Comparison of ENCODE assay signal across 8 mouse cellular contexts in the genomic region with DNA sequence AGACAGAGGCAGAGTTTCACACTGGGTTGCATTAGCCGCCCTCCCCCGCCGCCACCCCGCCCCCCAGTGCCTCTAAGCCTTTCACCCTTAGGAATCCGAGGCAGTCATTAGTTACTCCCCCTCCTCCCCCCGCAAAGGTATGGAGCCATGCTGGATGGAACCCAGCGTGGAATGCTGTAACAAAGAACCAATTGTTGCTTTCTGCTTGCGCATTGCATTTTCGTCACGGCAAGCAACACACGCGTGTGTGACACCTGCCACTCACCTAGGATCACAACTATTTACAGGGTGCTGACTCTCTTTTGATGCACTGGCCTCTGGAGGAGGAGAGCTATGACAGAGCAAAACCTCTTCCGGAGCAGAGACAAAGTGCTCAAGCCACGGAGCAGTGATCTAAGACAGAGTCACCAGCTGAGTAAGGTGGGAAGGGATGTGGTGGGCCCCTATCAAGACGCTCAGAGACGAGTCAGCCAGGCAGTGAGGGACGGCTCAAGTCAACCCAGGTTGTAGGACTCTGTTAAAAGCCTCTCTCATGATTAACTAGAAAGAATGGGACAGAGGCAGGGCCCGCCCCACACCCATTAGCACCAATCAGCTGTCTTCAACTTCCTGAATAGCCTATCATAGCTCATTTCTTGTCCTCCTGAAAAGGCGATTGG. TPM values are rescaled to one million over a fixed set of nuclear protein-coding genes. Genes with fewer than 3 reads are reported as not detected.
DNase-seq lines count a peak whose midpoint lies in the region; ATAC-seq lines count a peak whose summit lies in the region.

No protein-coding gene starts in this region.

- intact Hi-C loops in gastrocnemius, postnatal 14 days (cut with DNase I; ENCODE audit: low total_unique reads), result no loop called here
- intact Hi-C loops in left cerebral cortex, postnatal 25 days (cut with DNase I), result loop anchor here (2.0 kb wide), 1 partner anchor 158 kb away; no protein-coding TSS in a partner anchor

- DNase-seq in gastrocnemius, postnatal 14 days, result peak; percentile 51
- DNase-seq in induced T-regulatory cell, adult 2 months (ENCODE audit: low read depth), result peak; percentile 95
- peak; percentile 51 to 62 for DNase-seq in left cerebral cortex, postnatal 25 days (ENCODE audit: low spot score in 2 of 2)
- peak; percentile 81 to 84 for DNase-seq in right cerebral cortex, postnatal 10 days (ENCODE audit: low spot score in 2 of 2)
- peak; percentile 64 for DNase-seq in urinary bladder, postnatal 25 days (ENCODE audit: low spot score)

- peak; percentile 65 for ATAC-seq in activated CD4-positive, CD25-positive, alpha-beta regulatory T cell, adult 4 months
- peak; percentile 59 for ATAC-seq in common myeloid progenitor, adult 5-6 weeks (replicated peaks; ENCODE audit: low read depth, poor library complexity, severe bottlenecking)
- ATAC-seq in megakaryocyte-erythroid progenitor cell, adult 5-6 weeks (replicated peaks; ENCODE audit: low FRiP score, low TSS enrichment, poor library complexity, severe bottlenecking), result peak; percentile 94

RNA-seq across cellular contexts. Expression of a gene that starts 30.7 kb away (rescaled TPM):
- polyA plus RNA-seq in activated CD4-positive, CD25-positive, alpha-beta regulatory T cell, adult 4 months (2017; shearing (Covaris generic)), result 10 to 100 TPM; 35.9 TPM
- 33.6 and 45.9 TPM in 2 replicates for total RNA-seq in common myeloid progenitor, adult 5-6 weeks (2017)
- 10 to 100 TPM; 24.3 to 26.6 TPM for total RNA-seq in gastrocnemius, postnatal 14 days (2021)
- total RNA-seq in left cerebral cortex, postnatal 25 days (2021), result 10 to 100 TPM; 36.6 to 37.6 TPM
- 56.9 and 60.9 TPM in 2 replicates for total RNA-seq in megakaryocyte-erythroid progenitor cell, adult 5-6 weeks (2014; fragmentation: Nextera tagmentation)
- 34.7 and 45.6 TPM in 2 replicates for total RNA-seq in megakaryocyte-erythroid progenitor cell, adult 5-6 weeks (2017)

RNA-seq across cellular contexts. Expression of a gene that starts 49.5 kb away (rescaled TPM):
- not detected for polyA plus RNA-seq in activated CD4-positive, CD25-positive, alpha-beta regulatory T cell, adult 4 months (2017; shearing (Covaris generic))
- total RNA-seq in common myeloid progenitor, adult 5-6 weeks (2017), result not detected in 2 replicates
- total RNA-seq in gastrocnemius, postnatal 14 days (2021), result not detected
- not detected for total RNA-seq in left cerebral cortex, postnatal 25 days (2021)
- total RNA-seq in megakaryocyte-erythroid progenitor cell, adult 5-6 weeks (2014; fragmentation: Nextera tagmentation), result not detected in 2 replicates
- not detected in 2 replicates for total RNA-seq in megakaryocyte-erythroid progenitor cell, adult 5-6 weeks (2017)

Comparison
In these comparisons a context has a peak if more than half of its experiments do, and no peak if none do; other contexts are left out.
1. Peak in every context shown above with its lines: DNase-seq and ATAC-seq.